Mouse (Mus musculus): ENCODE measurements around the gene Slc24a3.

Gene Slc24a3

DNA sequence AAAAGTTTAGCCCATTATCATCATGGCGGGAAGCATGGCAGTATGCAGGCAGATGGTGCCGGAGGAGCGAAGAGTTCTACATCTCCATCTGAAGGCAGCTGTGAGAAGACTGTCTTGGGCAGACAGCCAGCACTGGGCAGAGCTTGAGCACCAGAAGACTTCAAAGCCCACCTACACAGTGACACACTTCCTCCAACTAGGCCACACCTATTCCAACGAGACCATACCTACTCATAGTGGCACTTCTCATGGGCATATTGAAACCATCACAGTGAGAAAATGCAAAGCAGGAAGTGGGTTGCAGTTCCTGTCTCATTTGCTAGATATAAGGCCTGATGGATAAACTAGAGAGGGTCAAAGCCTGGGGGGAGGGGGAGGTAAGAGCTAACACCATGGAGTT is 29.5 kb downstream of the Slc24a3 start:
- no peak for DNase-seq (ENCODE audit: low spot score in 2 of 2)

DNA sequence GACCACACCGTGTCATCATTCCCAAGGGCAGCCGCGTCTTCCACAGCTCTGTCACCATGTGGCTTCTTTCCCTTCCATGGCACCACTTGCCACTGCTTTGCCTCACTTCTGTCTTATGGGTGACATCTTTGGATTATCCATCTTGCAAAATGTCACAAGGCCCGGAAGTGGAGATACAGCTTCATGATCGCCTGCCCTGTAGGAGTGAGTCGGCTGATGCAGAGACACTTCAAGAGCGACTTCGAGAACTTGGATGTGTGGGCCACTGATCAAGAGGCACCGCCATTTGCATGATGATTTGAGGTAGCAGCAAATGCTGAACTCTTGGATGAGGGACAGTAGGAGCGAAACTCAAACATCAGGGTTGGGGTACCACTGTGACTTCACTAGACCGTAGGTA is 46.0 kb downstream of the Slc24a3 start:
- DNase-seq (ENCODE audit: low spot score in 2 of 2) = no peak

DNA sequence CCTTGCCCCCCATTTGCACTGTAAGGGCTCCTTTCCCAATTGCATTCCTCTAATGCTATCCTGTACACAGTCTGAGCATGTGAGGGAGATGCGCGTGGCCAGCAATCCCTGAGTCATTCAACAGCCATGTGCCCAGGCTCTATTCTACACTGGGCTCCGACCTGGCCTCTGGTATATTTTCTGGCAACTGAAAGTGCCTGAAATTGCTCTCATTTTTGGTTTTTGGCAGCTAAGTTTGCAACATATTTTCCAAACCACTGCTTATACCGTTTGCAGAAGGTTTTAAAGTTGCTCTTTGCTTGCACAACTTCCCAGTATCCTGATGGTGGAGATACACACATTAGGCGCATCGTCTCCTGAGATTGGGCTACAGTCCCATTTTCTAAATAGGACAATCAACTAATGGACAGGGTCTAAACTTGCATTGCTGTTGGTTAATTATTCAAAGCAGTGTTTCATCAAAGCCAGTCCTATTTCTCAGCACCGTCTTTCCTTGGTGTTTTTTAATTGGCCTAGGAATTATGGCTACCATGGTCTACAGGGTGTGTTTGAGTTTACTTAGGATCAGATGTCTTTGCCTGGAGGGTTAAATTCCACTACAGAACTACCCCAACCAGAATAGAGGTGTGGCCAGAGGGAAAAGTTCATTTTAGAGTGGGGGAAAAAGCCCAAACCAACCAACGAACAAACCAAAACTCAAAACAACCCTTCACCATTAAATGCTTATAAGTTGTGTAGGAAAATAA is 46.7 kb downstream of the Slc24a3 start:
- no peak for DNase-seq (ENCODE audit: low spot score in 2 of 2)

DNA sequence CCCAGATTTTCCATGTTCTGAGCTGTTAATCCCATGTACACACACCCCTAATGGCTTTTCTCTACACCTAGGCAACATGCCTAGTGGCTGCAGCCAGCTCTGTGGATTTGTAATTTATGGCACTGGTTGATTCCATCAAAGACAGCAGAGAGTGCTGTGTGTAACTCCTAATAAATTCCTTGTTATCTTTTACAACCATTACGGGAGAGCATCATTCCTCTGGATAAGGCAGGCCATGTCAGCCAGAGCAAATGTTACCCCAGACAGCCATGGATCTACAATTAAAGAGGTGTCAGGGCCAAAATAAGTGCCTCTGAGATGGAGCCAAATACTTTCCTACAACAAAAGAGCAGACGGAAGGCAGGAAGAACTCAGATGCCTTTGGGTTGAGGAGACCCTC is 49.0 kb downstream of the Slc24a3 start:
- DNase-seq (ENCODE audit: low spot score in 2 of 2) = no peak

DNA sequence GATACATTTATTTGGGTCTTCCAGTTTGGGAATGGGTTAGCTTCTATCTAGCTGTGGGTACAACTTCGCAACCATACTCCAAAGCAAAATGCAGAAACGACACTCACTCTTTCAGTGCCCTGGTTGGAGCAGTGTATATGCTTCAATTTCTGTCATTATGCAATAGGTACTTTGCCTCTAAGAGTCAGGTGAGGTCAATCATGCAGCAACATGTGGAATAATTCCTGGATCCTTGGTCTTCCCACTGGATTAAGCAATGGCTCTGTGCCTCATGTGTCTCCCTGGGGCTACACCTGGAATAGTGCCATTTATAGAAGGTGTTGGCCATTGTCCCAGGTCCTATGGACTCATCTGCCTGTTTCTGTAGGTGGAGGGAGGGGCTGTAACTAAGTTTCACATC is 49.9 kb downstream of the Slc24a3 start:
- DNase-seq (ENCODE audit: low spot score in 2 of 2) = no peak

DNA sequence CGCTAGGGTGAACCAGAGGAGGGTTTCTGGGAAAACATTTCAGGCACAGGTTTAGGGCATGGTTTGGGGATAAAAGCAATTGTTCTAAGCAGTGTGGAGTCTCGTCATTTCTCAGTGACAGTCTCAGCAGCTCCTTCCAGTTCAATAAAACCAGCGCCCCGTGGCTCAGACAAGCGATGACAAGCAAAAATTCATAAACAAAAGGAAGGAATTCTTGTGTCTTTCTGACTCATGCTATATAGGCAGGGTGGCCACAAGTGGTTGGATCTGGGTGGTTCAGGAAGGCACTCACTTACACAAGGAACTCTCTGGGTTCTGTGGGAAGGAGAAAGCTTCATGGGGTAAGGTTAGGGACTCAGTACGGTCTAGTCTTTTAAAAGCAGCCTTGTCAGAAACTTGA is 51.7 kb downstream of the Slc24a3 start:
- no peak for DNase-seq (ENCODE audit: low spot score in 2 of 2)

DNA sequence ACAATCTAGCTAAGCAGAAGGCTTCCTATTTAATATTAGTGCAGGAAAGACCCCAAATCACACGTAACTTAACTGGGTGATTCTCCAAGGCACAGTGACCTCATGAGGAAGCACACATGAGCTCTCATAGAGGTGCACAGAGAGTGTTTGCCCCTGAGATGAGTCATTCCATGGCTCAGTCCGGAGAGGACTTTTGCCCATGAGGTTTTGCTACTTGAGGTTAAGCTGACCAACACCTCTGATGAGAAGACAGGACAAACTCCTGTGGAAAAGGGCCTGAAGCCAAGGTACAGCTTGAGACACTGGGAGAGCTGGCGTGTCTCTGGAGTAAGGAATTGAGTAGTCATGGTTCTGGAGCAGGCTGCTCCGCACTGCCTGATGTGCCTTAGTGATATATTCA is 56.1 kb downstream of the Slc24a3 start:
- no peak for DNase-seq (ENCODE audit: low spot score in 2 of 2)

DNA sequence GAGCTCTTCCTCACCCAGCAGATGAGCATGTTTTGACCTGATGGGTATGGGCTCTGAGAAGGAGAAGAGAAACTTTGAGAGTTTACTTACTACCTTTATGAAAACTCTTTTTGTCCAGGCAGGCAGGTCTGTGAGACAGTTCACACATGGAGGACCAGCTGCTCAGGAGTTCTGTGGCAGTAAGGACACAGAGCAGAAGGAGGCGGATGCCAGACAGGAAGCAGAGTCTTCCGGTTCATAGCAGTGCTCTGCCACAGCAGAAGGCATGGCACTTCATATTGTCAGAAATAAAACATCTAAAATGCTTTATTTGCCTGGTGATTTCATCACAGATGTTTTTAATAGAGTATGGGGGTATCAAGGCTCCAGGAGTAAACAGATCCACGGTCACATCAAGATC is 58.1 kb downstream of the Slc24a3 start:
- no peak for DNase-seq (ENCODE audit: low spot score in 2 of 2)

DNA sequence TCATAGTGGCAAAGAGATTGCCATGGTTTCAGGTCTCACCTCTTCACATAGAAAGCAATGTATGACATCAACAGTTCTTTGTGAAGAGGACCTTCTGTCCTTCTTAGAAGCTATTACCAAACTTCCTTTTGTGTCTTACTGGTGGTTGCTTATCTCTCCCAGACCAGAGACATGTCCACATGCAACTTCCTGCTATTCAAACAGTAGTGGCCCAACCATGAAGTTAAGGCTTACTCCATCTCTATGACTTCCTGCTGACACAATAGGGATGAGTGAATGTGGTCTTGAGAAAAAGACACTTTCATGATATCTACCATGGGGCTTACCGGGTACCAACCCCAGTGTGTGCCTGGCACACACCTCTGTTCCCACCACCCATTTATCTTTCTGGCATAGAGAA is 58.5 kb downstream of the Slc24a3 start:
- no peak for DNase-seq (ENCODE audit: low spot score in 2 of 2)

DNA sequence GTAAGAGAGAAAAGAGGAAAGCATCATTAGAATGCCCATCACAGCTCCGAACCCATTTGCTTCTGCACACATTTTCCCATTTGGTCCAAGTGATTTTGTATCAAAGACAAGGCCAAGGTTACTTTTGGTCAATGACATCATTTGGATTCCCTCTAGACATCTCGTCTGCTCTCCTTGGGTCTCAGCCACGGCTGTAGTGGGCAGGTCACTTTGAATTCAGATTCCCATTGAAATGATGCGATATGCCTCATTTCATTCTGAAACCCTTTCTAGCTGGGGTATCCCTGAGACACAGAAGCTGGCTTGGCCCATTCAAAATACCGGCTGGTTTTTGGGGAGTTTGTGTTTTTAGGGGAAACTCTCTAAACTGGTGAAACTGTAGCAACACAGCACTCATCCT is 59.8 kb downstream of the Slc24a3 start:
- DNase-seq (ENCODE audit: low spot score in 2 of 2) = no peak

DNA sequence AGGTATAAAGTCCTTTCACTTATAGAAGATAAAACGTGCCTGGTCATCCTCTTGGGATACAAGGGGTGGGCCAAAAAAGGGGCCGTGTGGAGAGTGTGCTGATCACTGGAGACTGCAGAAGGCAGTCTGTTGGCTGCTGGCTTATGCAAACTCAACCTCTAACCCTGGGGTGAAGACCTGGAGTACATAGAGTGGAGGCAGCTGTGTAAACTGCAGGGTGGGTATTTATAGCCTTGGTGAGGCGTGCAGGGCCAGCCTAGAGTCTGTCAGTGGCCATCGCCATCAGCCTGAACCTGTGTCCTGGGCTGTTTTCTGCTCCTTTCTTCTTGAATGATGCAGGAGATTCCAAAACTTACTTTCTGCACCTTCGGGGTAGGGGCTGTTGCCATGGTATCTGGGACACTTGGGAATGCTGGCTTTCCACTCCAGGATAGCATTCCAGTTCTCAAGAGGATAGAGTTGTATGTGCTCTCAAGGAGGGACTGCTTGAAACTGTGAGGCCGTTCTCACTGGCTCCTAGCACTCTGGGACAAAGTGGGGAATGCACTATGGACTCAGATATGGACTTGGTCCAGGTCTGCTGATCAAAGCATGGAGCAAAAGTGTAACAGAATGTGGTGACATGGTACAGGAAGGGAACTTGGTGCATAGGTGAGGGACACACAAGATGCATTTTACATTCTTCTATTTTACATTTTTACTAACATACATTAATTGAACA is 65.4 kb downstream of the Slc24a3 start:
- no peak for DNase-seq (ENCODE audit: low spot score in 2 of 2)

DNA sequence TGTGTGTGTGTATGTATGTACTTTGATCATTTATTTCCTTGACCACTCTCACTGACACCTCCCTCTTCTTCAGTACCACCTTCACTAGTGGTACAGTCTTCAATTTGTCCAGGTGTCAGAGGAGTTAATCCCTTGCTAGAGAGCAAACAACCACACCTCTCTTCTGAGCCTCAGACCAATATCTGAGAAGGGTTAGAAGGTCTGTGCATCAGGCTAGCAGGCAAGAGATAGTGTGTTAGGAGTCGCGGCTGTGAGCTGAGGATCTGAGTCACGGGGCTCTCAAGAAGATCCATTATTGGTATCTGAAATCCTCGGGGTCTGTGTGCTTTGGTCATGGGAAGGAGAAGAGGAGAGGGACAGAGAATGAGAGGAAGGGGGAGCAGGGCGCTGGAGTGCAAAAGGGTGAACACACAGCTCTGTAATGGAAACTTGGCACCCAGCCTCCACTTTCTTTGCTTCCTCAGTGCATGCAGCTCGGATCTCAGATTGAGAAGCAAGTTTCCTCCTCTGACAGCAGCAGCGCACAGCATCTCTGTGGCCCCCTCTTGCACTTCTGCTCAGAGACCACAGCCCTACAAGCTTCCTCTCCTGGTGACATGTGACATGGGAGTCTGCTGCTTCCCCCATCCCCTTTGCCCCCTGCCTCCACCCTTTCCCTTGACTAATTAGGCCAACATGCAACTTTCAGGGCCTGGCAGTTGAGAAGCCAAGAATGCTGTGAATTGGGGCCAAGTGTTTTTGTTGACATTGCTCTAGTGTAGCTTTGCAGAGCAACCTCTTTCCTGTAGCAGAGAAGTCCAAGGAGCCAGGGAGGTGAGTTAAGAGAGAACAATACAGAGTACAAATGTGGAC is 66.2 kb downstream of the Slc24a3 start:
- no peak for DNase-seq (ENCODE audit: low spot score in 2 of 2)

DNA sequence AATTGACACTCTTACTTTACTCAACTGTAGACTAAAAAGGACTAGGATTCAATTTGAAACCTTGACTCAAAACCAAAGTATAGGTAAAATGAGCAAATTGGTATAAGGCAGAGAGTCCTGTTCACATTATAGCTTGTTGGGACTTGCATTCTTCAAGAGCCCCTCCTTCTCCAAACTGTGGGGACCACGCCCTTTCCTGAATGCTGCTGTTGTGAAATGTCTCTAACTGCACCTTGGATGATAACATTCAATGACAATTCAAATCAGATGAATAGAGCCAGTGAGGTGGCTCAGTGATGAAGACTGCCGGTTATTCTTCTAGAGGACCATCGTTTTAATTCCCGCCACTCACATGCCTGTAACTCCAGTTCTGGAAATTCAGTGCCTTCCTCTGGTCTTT is 78.8 kb downstream of the Slc24a3 start:
- DNase-seq (ENCODE audit: low spot score in 2 of 2) = no peak

DNA sequence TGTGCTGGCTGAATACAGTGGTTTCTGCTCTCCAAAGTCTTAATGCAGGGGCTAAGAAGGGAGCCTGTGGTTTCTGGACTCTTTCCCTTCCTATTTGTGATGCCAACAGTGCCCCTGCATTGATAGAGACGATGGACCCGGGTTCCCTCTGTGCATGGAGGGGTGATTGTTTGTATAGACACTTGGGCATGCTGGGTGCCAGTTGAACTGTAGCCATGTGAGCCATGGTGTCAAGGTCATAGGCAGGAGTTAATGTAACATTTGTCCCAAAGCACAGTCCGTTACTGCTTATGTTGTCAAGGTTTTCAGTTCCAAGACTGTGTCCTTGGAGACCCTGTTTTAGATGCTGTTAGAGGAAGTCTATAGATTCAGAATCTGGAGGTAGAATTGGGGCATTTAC is 80.6 kb downstream of the Slc24a3 start:
- no peak for DNase-seq (ENCODE audit: low spot score in 2 of 2)

DNA sequence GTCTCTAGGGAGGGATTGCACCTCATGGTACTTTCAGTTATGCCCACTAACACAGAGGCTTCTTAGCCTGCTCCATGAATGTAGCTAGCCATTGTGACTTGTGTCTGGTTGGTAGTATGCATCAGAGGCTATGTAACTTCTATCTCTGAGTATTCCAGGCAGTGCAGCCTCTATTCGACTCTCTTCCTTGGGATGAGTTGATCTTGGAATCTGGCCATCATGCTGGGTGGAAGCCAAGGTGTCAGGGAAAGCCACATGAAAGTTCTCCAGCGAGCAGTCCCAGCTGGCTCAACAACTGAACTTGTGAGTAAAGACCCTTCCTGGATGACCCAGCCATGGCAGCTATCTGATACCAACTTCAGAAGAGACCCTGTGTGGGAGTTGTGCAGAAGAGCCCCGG is 89.8 kb downstream of the Slc24a3 start:
- DNase-seq (ENCODE audit: low spot score in 2 of 2) = no peak

DNA sequence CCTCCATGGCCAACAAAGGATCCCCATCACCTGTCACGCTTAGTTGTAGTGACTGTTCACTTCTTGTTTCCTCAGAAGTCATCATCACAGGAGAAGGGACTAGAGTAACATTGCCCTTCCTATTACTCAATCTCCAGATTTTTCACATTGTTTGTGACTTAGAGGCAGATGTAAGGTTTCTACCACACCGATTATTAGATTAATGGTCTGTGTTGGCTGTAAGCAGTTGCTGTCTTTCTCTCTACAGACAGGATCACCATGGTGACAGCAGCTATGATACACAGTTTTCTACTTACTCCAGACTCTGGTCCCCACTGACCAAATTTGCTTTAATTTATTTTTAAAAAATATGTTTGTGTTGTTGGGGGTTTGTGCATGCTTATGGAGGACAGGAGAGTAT is 90.3 kb downstream of the Slc24a3 start:
- DNase-seq (ENCODE audit: low spot score in 2 of 2) = no peak

DNA sequence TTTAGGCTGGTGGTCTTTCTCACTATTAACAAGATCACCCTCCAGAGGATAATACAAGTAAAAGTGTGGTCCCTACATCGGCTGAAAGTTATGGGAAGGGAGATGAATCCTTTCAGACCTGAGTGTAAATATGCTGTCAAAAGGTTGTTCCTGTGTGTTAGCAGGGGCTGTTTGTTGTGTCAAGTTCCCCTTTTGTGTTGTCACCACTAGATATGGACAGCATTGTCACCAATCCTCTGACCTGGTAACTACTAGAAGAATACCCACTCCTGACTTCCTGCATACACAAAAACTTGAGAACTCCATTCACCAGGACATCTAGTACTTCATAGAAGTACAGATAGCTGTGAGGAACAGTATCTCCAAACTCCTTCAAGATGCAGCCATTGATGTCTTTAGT is 93.0 kb downstream of the Slc24a3 start:
- DNase-seq (ENCODE audit: low spot score in 2 of 2) = no peak

DNA sequence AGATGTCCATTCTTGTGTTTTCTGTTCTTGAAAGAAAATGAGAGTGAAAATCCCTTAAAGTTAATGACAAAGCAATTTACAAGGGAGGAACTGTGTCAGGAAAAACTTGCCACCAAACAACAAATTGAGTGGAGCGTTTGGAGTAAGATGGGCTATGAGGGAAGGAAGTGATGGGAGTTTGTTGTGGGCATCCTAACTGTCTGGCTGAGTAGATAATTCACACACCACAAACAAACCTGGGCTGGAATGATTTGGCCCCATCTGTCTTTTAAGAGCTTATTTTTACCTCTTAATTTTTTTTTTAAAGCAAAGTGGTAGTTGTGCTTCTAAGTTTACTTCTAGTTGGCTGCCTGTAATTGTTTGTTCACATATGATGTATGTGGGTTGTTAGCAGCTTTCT is 94.6 kb downstream of the Slc24a3 start:
- DNase-seq (ENCODE audit: low spot score in 2 of 2) = no peak

DNA sequence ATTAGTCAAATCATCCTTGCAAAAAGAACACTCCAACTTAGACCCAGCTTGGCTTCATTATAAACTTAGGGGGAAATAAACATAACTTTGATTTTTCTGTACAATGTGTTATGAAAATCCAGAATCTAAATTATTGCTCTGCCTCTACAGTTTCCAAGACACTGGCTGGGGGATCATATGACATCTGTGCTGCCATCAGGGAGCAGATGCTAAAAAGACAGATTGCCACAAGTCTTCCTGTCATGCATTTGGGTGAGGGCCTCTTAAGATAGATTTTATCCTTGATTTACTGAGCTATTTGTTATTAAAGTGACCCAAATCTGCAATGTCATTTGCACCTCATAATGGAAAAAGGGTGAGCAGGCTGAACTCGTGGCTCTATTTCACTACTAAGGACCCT is 99.2 kb downstream of the Slc24a3 start:
- DNase-seq (ENCODE audit: low spot score in 2 of 2) = no peak

DNA sequence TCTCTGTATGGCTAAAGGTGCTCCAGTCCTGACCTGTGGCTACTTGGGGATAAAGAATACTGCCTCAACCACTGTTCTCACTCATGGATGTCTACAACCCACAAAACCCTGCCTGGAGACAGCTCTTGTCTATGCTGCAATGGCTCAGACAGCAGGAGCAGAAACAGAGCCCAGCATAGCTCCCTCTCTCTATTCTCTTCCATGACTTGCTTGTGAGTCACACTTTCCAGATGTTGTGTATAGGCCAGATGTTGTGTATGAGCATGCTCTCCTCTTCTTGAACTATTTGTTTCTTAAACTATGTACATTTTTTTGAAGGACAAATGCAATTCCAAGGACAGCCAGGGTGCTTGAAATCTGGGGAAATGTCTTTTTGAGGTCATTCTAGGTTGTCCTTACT is 101.4 kb downstream of the Slc24a3 start:
- DNase-seq (ENCODE audit: low spot score in 2 of 2) = no peak

DNA sequence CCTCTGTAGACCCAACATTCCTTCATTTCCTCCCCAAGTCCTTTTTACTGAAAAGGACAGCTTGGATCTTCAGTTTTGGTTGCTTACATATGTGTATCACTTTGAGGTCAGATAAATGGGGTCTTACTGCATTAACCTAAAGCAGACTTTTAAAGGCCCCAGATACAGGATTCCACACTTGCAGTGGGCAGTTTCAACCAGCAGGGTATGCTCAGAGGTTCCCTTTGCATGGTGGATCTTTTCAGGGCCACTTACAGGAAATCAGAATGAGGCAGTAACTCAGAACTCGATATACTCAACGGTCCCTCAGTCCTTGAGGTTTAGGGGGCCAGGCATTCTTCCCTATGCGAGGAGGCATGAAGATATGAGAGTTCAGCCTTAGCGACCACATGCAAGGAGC is 101.9 kb downstream of the Slc24a3 start:
- no peak for DNase-seq (ENCODE audit: low spot score in 2 of 2)

DNA sequence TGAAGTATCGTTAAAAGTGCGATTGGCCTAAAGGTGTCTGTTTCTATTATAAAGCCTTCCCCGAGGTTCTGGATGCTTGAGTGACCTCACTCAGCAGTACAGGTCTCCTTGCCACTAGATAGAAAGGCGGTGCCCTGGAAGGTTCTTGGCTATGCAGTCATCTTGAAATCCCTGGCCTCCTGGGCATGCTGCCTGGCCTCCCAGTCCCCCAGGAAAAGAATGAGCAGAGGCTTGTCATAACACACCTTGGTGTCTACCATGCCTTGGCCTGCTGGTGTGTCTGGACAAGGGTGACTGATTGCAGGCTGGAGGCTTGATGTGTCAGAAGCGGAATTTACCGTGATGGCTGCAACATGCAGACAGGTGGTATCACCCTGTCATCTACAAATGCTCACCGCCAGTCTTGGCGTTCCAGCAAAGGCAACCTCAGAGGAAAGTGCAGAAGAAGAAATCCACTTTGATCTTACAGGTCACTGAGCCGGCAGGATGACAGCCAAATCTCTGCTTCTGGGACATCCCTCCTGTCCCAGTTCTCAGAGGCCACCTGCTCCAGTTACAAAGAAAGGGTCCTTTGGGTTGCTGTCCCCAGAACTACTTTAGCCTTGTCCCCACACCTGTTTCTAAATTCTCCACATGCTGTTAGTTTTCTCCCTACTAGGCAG is 106.6 kb downstream of the Slc24a3 start:
- DNase-seq (ENCODE audit: low spot score in 2 of 2) = no peak

All from urinary bladder, adult 18-20 months (tissue).